Mouse (Mus musculus) left cerebral cortex, adult 2 months (tissue): ENCODE measurements around the gene Cyp4f18. TPM values are rescaled to one million over a fixed set of nuclear protein-coding genes. Genes with fewer than 3 reads are reported as not detected.

Experiments
- DNase-seq, 2 experiments: peaks; one replicate each; pipeline ENCODE4 v3.0.0; 2021 to 2022; ENCODE audit warnings: low spot score in 2 of 2, mixed read lengths in 1 of 2; ENCODE audit errors: extremely low spot score in 1 of 2
- H3K27ac ChIP-seq: fragments of 200-600 bp; 2 replicates; pipeline ENCODE4 v1.8.1; 2022
- H3K4me3 ChIP-seq: fragments of 200-600 bp; 2 replicates; pipeline ENCODE4 v1.8.1; 2022
- CTCF ChIP-seq: fragments of 200-600 bp; IDR thresholded peaks from 2 replicates; pipeline ENCODE4 v1.8.1; 2022; ENCODE audit warnings: antibody characterized with exemption, mild to moderate bottlenecking, moderate library complexity
- intact Hi-C: fragments of 180-260 bp; cut with DNase I; formaldehyde crosslinking; loops from one replicate; pipeline ENCODE4 v1.15.1; 2025
- total RNA-seq, 2 experiments: library from RNA; stranded (reverse); gene quantifications; 2 replicates each; pipeline ENCODE4 v1.2.3; 2021

Gene Cyp4f18
- total RNA-seq, 2 experiments from 2014 or later, result not detected

DNA sequence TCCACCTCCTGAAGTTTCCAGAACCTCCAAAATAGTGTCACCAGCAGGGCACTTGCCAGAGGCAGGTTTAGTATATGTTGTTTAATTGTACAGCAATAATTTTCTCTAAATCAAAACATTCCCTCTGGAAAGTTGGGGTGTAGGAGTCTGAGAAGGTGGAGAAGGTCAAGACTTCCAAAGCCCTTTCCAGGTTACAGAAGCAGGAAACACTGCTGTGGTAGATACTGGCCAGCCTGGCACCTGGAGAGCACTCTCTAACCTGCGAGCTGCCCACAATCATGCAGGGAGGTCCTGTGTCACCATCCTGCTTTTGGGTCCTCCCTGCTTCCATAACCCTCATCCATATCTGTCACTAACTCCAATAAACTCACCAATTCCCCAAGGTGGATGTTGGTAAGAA, 2.7 kb downstream of the Cyp4f18 start:
- no peak for TF ChIP-seq CTCF
- DNase-seq, result no peak
- no peak overlapping the region for H3K4me3 ChIP-seq
- H3K27ac ChIP-seq, result no peak overlapping the region
- intact Hi-C loops, result no loop called here

DNA sequence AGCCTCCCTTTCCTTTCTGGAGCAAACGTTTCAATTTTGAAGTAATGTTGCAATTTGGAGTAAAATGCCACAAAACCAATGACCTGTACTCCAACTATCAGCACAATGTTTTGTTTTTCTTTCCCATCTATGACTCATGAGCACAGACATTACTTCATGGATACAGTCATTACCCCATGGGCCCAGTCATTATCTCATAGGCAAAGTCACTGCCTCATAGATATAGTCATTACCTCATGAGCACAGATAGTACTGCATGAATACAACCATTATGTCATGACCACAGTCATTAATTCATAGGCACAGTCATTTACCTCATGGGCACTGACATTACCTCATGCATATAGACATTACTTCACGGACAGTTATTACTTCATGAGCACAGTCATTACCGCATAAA, 3.5 kb downstream of the Cyp4f18 start:
- intact Hi-C loops, result no loop called here
- no peak overlapping the region for H3K27ac ChIP-seq
- no peak for TF ChIP-seq CTCF
- no peak overlapping the region for H3K4me3 ChIP-seq
- no peak for DNase-seq

- H3K27ac ChIP-seq, result no peak overlapping the region
- TF ChIP-seq CTCF, result no peak
- H3K4me3 ChIP-seq, result no peak overlapping the region
- intact Hi-C loops, result loop anchor here (2.0 kb wide), 1 partner anchor 92 kb away; no protein-coding TSS in a partner anchor
- DNase-seq, result no peak
These were observed 6.5 kb downstream of the Cyp4f18 start for GRCm38 (mm10) chr8:72002942-72003341.

DNA sequence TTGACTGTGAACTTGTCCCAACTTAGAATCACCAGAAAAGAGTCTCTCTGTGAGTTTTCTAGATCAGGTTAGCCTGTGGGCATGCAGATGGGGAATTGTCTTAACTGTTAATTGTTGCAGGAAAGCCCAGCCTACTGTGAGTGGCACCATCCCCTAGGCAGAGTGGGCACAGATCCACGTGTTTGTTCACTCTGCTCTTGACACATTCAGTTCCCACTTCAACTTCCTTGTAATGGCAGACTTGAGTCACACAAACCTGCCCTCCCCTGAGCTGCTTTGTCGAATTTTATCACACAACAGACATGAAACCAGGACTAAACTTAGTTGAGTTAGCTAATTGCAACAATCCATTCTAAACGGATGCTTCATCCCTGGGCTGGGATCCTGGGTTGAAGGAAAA, 9.2 kb downstream of the Cyp4f18 start:
- Histone ChIP-seq H3K4me3 (no peak overlapping the region), H3K27ac (no peak overlapping the region)
- TF ChIP-seq CTCF, result no peak
- intact Hi-C loops, result no loop called here
- no peak for DNase-seq

- intact Hi-C loops, result no loop called here
- no peak for TF ChIP-seq CTCF
- DNase-seq, result no peak
These were observed 10.0 kb downstream of the Cyp4f18 start for GRCm38 (mm10) chr8:71999434-71999833.

DNA sequence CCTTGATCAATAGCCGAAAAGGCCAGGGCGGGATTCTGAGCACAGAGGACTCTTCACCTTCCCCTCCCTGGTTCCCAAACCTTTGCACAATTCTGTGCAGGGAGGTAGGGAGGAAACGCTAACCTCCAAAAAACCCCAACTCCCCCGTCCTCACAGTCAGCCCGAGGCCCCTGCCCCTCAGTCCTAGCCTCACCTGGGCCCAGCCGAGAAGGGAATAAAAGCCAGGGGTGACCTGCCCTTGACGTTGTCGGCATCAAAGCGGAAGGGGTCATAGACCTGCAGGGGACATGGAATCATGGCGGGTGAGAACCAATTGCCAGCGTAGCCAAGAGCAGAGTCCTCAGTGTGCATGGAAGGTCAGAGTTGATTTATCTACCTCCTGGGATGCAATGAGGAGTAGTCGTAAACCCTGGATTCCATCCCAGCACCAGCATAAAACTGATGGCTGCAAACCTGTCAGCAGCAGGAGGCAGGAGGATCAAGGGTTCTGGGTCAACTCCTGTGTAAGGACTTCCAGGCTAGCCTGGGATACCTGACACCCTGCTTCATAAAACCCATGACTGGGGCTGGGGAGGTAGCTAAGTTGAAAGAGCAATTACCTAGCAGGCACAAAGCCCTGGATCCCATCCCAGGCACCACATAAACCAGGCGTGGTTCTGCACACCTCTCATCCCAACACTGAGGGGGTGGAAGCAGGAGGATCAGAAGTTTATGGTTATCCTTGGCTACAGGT, 20.4 kb downstream of the Cyp4f18 start:
- DNase-seq, result no peak
- H3K27ac ChIP-seq, result peak overlapping the region; percentile 76
- TF ChIP-seq CTCF, result no peak
- intact Hi-C loops, result no loop called here
- H3K4me3 ChIP-seq, result peak overlapping the region; percentile 48

More at GRCm38 (mm10) chr8:71999434-71999833, 10.0 kb downstream of the Cyp4f18 start:
- Histone ChIP-seq H3K4me3 (no peak overlapping the region), H3K27ac (no peak overlapping the region)

DNA sequence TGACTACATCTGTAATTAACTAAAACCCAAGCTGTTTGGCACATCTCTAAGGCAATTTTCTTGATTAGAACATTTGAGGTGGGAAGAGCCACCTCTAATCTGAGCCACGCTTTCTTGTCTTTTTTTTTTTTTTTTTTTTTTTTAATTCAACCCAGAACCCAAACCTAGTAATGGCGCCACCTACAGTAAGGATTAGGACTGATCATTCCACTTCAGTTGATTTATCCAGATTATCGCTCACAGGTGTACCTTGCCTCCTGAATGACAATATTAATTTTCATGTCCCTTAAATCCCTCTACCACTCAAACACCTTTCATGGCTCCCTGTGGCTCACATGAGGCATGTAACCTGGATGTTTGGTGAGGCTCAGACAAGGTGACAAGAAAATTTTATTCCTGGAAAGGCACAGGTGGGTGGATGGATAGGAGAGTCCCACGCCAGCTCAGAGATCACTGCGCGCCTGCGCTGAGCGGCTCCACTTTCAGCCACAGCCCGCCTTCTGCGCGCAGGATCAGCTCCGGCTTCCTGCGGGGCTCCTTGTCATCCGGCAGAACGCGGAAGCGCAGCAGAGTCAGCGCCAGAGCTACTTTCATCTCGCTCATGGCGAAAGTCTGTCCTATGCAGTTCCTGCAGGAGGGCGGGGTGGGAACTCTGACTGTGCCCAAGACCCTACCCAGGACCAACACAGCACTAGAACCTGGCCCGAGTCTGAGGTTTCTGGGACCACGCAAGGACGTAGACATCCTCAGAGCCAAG, 21.1 kb downstream of the Cyp4f18 start:
- peak; percentile 33 for TF ChIP-seq CTCF
- DNase-seq, result peak; percentile 73 to 78
- peak overlapping the region; percentile 76 for H3K27ac ChIP-seq
- peak overlapping the region; percentile 48 for H3K4me3 ChIP-seq
- intact Hi-C loops, result no loop called here

GRCm38 (mm10) chr8:71984601-71985000, 24.8 kb downstream of the Cyp4f18 start:
- intact Hi-C loops, result no loop called here
- peak; percentile 32; the same call in 1 of the 2 replicates for TF ChIP-seq CTCF
- no peak overlapping the region for H3K27ac ChIP-seq
- H3K4me3 ChIP-seq, result no peak overlapping the region
- no peak for DNase-seq

GRCm38 (mm10) chr8:71981456-71981855, 28.0 kb downstream of the Cyp4f18 start:
- TF ChIP-seq CTCF, result no peak
- Histone ChIP-seq H3K27ac (no peak overlapping the region), H3K4me3 (no peak overlapping the region)
- intact Hi-C loops, result no loop called here
- DNase-seq, result no peak

GRCm38 (mm10) chr8:71981032-71981431, 28.4 kb downstream of the Cyp4f18 start:
- intact Hi-C loops, result no loop called here
- TF ChIP-seq CTCF, result no peak
- no peak overlapping the region for H3K4me3 ChIP-seq

DNA sequence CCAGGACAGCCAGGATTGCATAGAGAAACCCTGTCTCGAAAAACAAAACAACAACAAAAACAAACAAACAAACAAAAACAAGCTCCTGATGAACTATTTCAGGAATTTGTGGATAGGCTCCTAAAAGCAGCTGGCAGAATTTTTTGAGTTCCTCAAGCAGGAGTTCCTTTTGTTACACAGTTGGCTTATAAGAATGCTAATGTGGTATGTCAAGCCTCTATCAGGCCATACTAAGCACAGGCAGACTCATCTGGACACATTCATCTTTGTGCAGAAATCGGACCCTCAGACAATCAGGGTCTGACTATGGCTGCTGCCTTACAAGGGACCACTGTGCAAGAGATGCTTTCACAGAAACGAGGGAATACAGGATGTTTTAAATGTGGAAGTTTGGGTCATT, 35.2 kb downstream of the Cyp4f18 start:
- H3K27ac ChIP-seq, result no peak overlapping the region
- no peak for TF ChIP-seq CTCF
- DNase-seq, result no peak
- no peak overlapping the region for H3K4me3 ChIP-seq
- intact Hi-C loops, result no loop called here

More at GRCm38 (mm10) chr8:71981032-71981431, 28.4 kb downstream of the Cyp4f18 start:
- DNase-seq, result no peak
- no peak overlapping the region for H3K27ac ChIP-seq

DNA sequence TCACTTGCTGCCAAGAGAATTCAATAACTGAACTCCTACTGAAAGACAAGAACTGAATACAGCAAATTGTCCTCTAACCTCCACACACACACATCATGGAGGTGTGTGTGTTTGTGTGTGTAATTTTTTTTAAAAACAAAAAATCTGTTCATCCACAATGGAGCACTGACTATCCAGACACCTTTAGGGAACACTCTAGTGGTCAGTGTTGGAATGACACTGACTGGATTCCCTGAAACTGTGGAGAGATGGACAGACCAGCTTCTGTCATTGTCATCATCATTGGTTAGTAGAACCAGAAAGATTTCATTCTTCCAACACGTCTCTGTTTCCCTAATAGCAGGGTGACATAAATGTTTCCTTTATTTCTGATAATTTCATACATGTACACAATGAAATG, 37.5 kb downstream of the Cyp4f18 start:
- Histone ChIP-seq H3K4me3 (no peak overlapping the region), H3K27ac (no peak overlapping the region)
- no peak for DNase-seq
- TF ChIP-seq CTCF, result peak; percentile 74
- intact Hi-C loops, result no loop called here
